Mouse (Mus musculus): ENCODE results near the gene Cr2. TPM values are rescaled to one million over a fixed set of nuclear protein-coding genes. Genes with fewer than 3 reads are reported as not detected.
A peak's percentile ranks its signal among the peaks of the same experiment; 100 is the strongest.
"Not testable (repeated sequence)": the region's sequence is repeated elsewhere in the genome, so short reads cannot be mapped to it uniquely, and the experiment has no call there.

The Cr2 gene
- 0.28 and 0.29 TPM in 2 replicates for polyA plus RNA-seq (2016; fragmentation: Nextera tagmentation; extraction: Ambion mirVana)

GRCm38 (mm10) chr1:195175980-195176931, at the start of gene Cr2:
TSS of gene Cr2 (minus strand) at chr1:195176716.
- Histone ChIP-seq H3K4me3 (replicated peaks) (peak within 1 kb of the TSS; percentile 26), H3K27ac (no peak within 1 kb of the TSS), H3K4me1 (replicated peaks) (no peaks in the 10 kb centered on the region; the same call in 1 of the 2 replicates), H3K9me3 (no peaks in the 10 kb centered on the region), H3K27me3 (peaks cover 7% of the 10 kb centered on the region; the same call in 1 of the 2 replicates), H3K36me3 (no peaks in the 10 kb centered on the region), H3K4me2 (peak within 1 kb of the TSS; percentile 50), H3K9ac (replicated peaks) (0 out of 2 replicates have a peak within 1 kb of the TSS, but pooled peaks have one; percentile 6)
- ATAC-seq (ENCODE audit: insufficient number of reproducible peaks, insufficient read depth, low FRiP score, low TSS enrichment, low read depth), result peak; percentile 94
- 9% methylated on average over 20 of the region's 20 CpGs for WGBS

DNA sequence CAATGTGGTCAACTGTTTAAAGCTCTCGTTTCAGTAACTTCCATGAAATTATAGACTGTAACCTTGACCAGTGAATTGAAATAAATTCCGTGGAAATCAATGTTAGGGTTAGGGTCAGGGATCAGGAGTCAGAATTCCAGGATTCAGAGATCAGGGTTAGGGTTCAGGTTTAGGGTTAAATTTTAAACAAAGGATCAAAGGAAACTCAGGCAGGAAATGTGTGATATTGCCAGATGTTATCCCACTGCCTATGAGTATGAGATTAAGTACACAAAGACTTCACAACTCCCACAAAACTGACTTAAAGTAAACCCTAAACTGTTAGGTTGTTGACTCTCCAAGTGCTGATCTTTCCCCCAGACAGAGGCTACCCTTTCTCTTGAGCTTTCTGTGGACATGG, 45.3 kb upstream of the Cr2 start:
- 67% methylated on average over 2 of the region's 2 CpGs for WGBS

DNA sequence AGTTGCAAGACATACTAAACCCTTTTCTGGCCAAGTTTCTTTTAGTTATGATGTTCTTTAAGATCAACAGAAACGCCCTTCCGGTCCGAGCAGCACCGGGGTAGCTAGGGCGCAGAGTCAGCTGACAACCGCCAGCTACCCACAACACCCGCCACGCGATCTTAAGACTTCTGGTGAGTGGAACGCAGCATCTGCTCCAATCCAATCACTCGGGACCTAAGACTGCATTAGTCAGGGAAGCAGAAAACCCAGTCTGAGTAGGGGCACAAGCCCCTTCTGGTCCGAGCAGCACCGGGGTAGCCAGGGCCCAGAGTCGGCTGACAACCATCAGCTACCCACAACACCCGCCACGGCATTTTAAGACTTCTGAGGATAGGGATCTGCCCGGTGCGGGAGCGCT, 36.3 kb upstream of the Cr2 start:
- H3K4me3 ChIP-seq (replicated peaks); H3K27ac ChIP-seq; H3K9me3 ChIP-seq; H3K27me3 ChIP-seq; H3K36me3 ChIP-seq; H3K9ac ChIP-seq (replicated peaks); H3K4me1 ChIP-seq (replicated peaks); ATAC-seq (ENCODE audit: insufficient number of reproducible peaks, insufficient read depth, low FRiP score, low TSS enrichment, low read depth): not testable (repeated sequence)
- WGBS, result 61% methylated on average over 19 of the region's 19 CpGs
- peak overlapping the region; percentile 13; the same call in 1 of the 2 replicates for H3K4me2 ChIP-seq

More for the DNA sequence above, 45.3 kb upstream of the Cr2 start:
- no peak overlapping the region for H3K4me2 ChIP-seq
- no peaks in the 10 kb centered on the region for H3K4me1 ChIP-seq (replicated peaks)
- no peaks in the 10 kb centered on the region for H3K36me3 ChIP-seq
- H3K4me3 ChIP-seq (replicated peaks), result no peak overlapping the region
- no peak overlapping the region for H3K9ac ChIP-seq (replicated peaks)
- no peak for ATAC-seq (ENCODE audit: insufficient number of reproducible peaks, insufficient read depth, low FRiP score, low TSS enrichment, low read depth)
- H3K9me3 ChIP-seq, result no peaks in the 10 kb centered on the region
- no peaks in the 10 kb centered on the region for H3K27me3 ChIP-seq
- no peak overlapping the region for H3K27ac ChIP-seq

GRCm38 (mm10) chr1:195184746-195185145, 8.2 kb upstream of the Cr2 start:
- Histone ChIP-seq H3K9me3 (no peaks in the 10 kb centered on the region), H3K36me3 (no peaks in the 10 kb centered on the region), H3K4me2 (no peak overlapping the region), H3K4me3 (replicated peaks) (no peak overlapping the region), H3K4me1 (replicated peaks) (no peaks in the 10 kb centered on the region), H3K9ac (replicated peaks) (no peak overlapping the region), H3K27me3 (no peaks in the 10 kb centered on the region), H3K27ac (no peak overlapping the region)
- no peak for ATAC-seq (ENCODE audit: insufficient number of reproducible peaks, insufficient read depth, low FRiP score, low TSS enrichment, low read depth)

GRCm38 (mm10) chr1:195164996-195165755, 11.3 kb downstream of the Cr2 start:
- no peak overlapping the region for H3K4me2 ChIP-seq
- no peaks in the 10 kb centered on the region for H3K36me3 ChIP-seq
- H3K9me3 ChIP-seq, result no peaks in the 10 kb centered on the region
- H3K27me3 ChIP-seq, result no peaks in the 10 kb centered on the region
- no peak overlapping the region for H3K4me3 ChIP-seq (replicated peaks)
- H3K4me1 ChIP-seq (replicated peaks), result no peaks in the 10 kb centered on the region
- no peak overlapping the region for H3K27ac ChIP-seq
- no peak for ATAC-seq (ENCODE audit: insufficient number of reproducible peaks, insufficient read depth, low FRiP score, low TSS enrichment, low read depth)
- no peak overlapping the region for H3K9ac ChIP-seq (replicated peaks)
- WGBS, result 84% methylated on average over 9 of the region's 9 CpGs

- H3K9ac ChIP-seq (replicated peaks), result no peak overlapping the region
- H3K4me1 ChIP-seq (replicated peaks), result 0 out of 2 replicates have a peak, but pooled peaks cover 3% of the 10 kb centered on the region
- H3K4me2 ChIP-seq, result peak overlapping the region; percentile 52
- no peak for ATAC-seq (ENCODE audit: insufficient number of reproducible peaks, insufficient read depth, low FRiP score, low TSS enrichment, low read depth)
- H3K36me3 ChIP-seq, result peaks cover 12% of the 10 kb centered on the region
- no peak overlapping the region for H3K27ac ChIP-seq
- no peak overlapping the region for H3K4me3 ChIP-seq (replicated peaks)
- 63% methylated on average over 3 of the region's 3 CpGs for WGBS
- no peaks in the 10 kb centered on the region for H3K27me3 ChIP-seq
- H3K9me3 ChIP-seq, result no peaks in the 10 kb centered on the region
Measured at GRCm38 (mm10) chr1:195132070-195132469, 44.4 kb downstream of the Cr2 start.

DNA sequence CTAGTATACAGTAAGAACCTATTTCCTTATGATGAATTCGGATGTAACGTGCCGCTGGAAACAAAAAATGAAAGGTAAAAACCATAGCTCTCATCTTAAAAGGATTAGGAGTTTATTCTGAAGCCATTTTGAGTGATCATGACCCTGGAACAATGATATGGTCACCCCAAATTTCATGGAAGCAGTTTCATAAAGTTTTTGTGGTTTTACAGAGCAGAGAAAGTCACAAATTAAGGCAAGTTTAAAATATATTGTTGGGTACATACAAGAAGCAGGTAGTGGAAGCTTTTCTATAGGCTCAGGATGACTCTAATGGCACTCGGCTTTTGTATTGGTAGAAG, 44.9 kb downstream of the Cr2 start:
- H3K4me2 ChIP-seq, result peak overlapping the region; percentile 52
- no peaks in the 10 kb centered on the region for H3K9me3 ChIP-seq
- H3K27ac ChIP-seq, result peak overlapping the region; percentile 97
- peaks cover 14% of the 10 kb centered on the region for H3K36me3 ChIP-seq
- 35% methylated on average over 4 of the region's 4 CpGs for WGBS
- H3K27me3 ChIP-seq, result no peaks in the 10 kb centered on the region
- peak overlapping the region; percentile 58 for H3K4me3 ChIP-seq (replicated peaks)
- 0 out of 2 replicates have a peak, but pooled peaks cover 3% of the 10 kb centered on the region for H3K4me1 ChIP-seq (replicated peaks)
- no peak for ATAC-seq (ENCODE audit: insufficient number of reproducible peaks, insufficient read depth, low FRiP score, low TSS enrichment, low read depth)
- H3K9ac ChIP-seq (replicated peaks), result peak overlapping the region; percentile 75; the same call in 1 of the 2 replicates

DNA sequence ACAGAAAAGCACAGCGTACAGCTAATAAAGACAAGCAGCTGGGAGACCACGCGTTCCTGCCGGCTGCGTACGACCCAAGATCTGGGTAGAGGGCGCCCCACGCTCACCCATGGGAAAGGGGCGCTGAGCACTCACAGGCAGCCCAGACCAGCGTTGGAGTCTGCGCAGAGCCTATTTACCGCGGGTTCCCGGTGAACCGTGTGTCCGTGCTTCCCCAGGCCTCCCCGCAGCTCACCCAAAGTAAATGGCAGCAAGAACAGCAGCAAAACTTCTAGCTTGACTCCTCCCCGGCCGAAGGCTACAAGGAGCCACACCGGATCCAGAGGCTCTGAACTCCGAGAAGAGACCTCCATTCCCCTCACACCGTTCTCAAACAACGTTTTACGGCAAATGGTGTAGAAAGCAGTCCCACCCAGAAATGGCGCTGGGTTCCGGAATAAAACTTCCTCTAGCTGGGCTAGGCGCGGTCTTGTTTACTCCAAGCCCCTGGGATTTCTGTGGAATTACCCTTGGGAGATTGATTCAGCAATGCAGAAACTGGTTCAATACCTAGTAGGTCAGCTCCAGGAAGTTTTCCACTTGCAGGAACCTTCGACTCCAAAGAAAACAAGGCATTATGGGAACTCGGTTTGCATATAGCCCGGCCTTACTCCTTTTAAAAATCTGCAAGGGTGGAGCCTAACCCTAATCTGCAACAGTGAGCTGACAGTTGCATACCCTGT, 45.4 kb downstream of the Cr2 start, which contains the start of gene Cr1l:
Gene Cr1l (minus strand): TSS at position 634 of the 722 bp plus-strand sequence.
- 0% methylated on average over 31 of the region's 31 CpGs for WGBS
- Histone ChIP-seq H3K27ac (peak within 1 kb of the TSS; percentile 97), H3K36me3 (peaks cover 14% of the 10 kb centered on the region), H3K4me1 (replicated peaks) (0 out of 2 replicates have a peak, but pooled peaks cover 3% of the 10 kb centered on the region), H3K4me3 (replicated peaks) (peak within 1 kb of the TSS; percentile 58), H3K9me3 (no peaks in the 10 kb centered on the region), H3K4me2 (peak within 1 kb of the TSS; percentile 52), H3K9ac (replicated peaks) (peak within 1 kb of the TSS; percentile 75), H3K27me3 (no peaks in the 10 kb centered on the region)
- peak; percentile 98 for ATAC-seq (ENCODE audit: insufficient number of reproducible peaks, insufficient read depth, low FRiP score, low TSS enrichment, low read depth)

DNA sequence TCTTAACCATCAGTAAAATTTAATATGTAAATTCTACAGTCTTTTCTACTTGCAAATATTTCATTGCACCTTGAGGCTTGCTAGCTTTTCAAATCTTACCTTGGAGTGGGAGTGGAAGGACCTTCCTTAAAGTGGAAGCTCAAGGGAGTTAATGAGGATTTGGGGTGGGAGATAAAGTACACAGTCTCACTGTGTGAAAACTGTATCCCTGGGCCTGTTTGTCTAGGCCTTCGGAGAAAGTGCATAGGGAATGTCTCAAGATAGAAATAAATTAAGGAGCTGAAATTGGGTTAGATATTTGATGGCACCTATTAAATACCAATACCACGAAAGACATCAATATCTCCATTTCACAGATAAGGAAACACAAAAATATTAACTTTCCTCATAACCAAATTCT, 46.0 kb downstream of the Cr2 start:
- 28% methylated on average over 2 of the region's 2 CpGs for WGBS

GRCm38 (mm10) chr1:195129867-195130266, 46.6 kb downstream of the Cr2 start:
- H3K4me2 ChIP-seq, result peak overlapping the region; percentile 31
- no peaks in the 10 kb centered on the region for H3K9me3 ChIP-seq
- no peak overlapping the region for H3K4me3 ChIP-seq (replicated peaks)
- WGBS, result 87% methylated on average over 1 of the region's 1 CpGs
- H3K36me3 ChIP-seq, result peaks cover 20% of the 10 kb centered on the region
- no peaks in the 10 kb centered on the region for H3K27me3 ChIP-seq
- no peak for ATAC-seq (ENCODE audit: insufficient number of reproducible peaks, insufficient read depth, low FRiP score, low TSS enrichment, low read depth)
- H3K4me1 ChIP-seq (replicated peaks), result 0 out of 2 replicates have a peak, but pooled peaks cover 3% of the 10 kb centered on the region
- no peak overlapping the region for H3K27ac ChIP-seq
- H3K9ac ChIP-seq (replicated peaks), result no peak overlapping the region

More for the DNA sequence above, 46.0 kb downstream of the Cr2 start:
- peak overlapping the region; percentile 58 for H3K4me3 ChIP-seq (replicated peaks)
- H3K9ac ChIP-seq (replicated peaks), result peak overlapping the region; percentile 75
- 0 out of 2 replicates have a peak, but pooled peaks cover 3% of the 10 kb centered on the region for H3K4me1 ChIP-seq (replicated peaks)
- no peaks in the 10 kb centered on the region for H3K9me3 ChIP-seq
- ATAC-seq (ENCODE audit: insufficient number of reproducible peaks, insufficient read depth, low FRiP score, low TSS enrichment, low read depth), result no peak
- H3K4me2 ChIP-seq, result peak overlapping the region; percentile 52
- peak overlapping the region; percentile 97; the same call in 1 of the 2 replicates for H3K27ac ChIP-seq
- H3K36me3 ChIP-seq, result peaks cover 17% of the 10 kb centered on the region
- no peaks in the 10 kb centered on the region for H3K27me3 ChIP-seq

Data from limb, embryonic 12.5 days (tissue).